Mouse (Mus musculus) spleen, adult 12 weeks (tissue): ENCODE measurements around the gene Grm7.

Experiments used
- DNase-seq: peaks from one replicate; pipeline ENCODE4 v3.0.0; 2022; ENCODE audit warnings: low spot score

Gene Grm7

DNA sequence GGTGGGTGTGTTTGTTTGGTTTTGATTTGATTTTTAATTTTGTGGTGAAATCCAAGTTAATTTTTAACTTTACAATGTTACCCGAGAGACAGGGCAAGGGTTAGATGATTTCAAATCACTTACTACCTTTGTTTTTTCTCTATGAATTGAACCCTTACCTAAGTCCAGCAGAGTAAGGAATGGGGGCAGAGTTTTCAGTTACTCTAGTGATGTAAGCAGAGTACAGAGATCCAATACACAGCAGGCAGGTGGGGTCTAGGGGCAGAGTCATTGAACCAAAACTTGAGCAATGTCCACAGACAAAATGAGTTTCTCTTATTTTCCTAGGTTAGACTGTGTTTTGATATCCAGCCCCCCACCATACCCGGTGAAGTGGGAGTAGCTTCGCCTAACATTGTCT lies 723.2 kb downstream of the Grm7 start:
- DNase-seq: no peak

DNA sequence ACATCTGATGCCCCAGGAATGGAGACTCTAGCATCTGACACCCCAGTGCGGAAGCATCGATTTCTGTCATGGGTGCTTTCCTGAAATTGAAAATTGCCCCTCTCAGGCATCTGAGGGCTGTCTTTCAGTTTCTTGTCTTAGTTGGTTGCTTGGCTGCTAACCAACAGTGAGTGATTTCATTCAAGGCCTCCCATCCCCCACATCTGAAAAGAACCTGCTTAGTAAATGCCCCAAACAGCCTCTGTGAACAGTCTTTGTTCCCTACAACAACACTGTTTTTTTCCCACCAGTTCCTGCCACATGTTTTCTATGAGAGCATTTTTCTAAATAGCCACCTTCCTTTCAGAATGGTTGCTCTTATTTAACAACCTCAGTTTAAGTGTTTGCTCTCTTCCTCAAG lies 723.6 kb downstream of the Grm7 start:
- DNase-seq: no peak

DNA sequence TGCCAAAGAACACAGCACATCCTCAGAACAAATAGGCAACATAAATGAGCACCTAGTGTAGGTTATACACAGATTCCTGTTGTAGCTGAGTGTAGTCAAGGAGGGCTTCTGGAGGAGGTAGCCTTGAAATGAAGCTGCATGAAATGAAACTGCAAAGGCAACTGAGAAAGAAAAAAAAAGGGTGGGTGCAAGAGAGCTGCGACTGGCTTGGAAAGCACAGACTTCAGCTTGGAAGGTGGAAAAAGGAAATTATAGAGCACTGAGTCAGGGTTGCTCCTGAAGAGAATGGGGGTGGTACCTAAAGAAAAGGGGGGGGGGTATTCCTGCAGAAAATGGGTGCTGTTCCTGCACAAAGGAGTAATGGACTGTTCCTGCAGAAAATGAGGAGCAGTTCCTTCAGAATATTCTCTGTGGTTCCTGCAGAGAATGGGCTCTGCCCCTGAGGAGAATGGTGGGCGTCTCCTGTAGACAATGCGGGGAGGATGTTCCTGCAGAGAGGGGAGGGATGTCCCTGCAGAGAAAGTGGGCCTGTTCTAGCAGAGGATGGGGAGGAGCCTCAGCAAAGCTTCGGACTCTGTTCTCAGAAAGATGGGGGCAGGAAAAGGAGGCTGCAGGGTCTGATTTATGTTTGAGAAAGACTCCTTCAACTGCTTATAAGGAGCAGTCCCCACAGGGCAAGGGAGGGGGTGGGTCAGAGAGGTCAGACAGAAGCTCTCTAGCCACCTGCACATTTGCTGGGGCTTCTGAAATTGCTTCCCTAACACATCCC lies 726.4 kb downstream of the Grm7 start:
- DNase-seq: no peak

DNA sequence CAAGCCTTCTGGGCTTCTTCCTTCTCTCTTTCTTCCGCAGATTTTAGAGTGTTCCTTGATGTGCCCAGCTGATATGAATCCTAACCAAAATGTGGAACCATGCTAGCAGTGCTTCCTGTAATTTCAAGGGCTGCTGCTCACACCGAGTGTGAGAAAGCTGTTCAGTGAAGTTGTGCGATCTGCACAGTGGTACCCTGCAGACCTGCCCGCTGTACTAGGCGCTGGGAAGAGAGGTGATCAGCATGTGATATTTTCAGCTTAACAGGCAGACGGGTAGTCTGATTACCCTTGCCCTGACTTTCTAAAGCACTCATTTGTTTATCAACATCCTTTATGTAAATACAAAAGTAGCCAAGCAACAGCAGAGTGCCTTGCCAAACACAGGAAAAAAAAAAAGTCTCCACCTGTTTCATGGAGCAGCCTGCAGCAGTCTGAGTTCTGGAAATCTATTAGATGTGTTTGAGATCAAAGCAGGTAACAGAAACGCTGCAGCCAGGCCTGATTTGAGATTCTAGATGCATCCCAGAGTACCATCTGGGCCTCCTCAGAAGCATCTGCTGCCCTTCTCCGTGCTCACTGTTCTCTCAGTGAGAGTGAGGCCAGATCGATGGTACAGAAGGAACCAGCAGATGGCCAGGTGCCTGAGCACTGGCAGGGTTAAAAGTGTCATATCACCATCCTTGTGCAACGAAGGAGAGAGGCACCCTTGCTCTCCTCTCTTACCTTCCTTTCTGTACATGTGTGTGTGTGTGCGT lies 727.4 kb downstream of the Grm7 start:
- DNase-seq: no peak

DNA sequence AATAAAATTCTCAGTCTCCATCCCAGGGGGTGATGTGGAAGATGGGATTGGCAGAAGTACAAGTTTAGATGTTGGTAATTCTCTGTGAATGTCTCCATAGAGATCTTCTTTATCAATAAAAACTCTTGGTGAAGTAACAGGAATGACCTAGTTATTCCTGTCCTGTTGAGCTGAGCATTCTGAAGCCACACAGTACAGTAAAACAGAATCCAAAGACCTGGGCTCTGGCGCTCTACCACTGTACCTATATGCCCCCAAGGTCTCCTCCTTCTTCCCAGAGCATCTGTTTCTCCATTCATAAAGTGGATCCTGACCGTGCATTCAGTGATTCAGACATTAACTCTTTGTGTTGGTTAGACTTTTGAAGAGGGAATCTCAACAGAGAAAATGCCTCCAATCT lies 735.3 kb downstream of the Grm7 start:
- no peak for DNase-seq

DNA sequence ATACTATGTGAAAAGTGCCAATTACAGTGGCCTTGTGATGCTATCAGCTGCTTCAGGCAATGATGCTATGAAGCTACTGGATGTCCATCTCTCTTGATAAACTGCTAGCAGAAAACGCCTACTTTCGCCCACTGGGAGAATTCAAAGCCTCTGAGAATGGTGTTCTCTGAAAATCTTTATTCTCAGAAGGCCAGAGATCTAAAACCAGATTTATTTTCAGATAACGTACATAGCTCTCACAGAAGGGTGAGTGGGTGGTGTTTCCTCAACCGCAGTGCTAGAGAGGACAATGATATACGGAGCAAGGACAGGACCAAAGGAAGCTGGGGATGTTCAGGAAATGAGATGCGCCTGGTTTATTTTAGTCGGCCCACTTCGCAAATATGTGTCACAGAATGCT lies 763.4 kb downstream of the Grm7 start:
- DNase-seq: no peak

DNA sequence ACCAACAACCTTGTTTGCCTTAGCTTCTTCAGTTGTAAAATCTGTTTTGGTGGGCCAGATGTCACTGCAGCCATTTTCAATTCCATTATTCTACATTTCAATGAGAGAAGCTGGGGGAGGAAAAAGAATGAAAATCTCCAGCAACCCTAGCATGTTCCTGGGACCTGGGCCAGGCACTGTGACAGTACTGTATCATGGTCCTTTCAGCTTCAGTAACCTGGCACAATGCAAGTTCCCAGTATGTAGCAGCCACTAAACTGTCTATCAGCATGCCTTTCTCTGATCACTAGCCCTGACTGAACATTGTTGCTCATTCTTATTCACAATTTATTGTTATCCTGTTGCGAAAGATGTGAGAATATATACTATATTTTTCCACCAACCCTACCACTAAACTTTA lies 779.4 kb downstream of the Grm7 start:
- no peak for DNase-seq

DNA sequence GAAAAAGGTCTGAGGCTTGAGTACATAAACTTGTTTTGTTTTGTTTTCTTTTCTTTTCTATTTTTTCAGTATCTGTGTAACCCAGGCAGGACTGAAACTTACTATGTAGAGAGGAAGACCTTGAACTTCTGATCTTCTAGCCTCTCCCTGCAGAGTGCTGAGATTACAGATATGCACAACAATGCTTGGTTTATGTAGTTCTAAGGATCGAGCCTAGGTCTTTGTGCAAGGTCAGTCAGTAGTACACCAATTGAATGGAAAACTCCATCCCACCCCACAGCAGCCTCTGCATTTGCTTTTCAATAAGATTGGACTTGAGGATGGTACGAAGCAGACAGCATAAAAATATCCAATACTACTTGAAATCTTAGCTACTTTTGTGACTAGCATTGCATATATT lies 800.8 kb downstream of the Grm7 start:
- no peak for DNase-seq

DNA sequence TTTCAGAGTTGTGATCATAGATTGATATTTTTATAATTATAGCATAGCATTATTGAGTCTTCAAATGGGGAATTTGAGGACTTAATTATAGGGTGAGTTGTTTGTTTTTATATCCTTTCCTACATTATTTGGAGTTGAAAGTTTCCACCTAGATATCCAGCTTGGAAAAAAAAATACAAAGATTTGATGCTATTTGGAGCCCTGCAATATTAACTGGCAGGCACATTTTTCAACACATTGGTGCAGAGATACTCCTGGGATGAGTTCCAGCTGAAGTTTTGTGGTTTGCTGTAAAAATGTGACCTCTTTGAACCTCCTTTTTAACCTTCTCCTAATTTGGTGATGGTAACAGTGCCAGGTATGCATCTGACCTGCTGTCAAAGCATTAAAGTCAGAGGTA lies 802.5 kb downstream of the Grm7 start:
- no peak for DNase-seq

DNA sequence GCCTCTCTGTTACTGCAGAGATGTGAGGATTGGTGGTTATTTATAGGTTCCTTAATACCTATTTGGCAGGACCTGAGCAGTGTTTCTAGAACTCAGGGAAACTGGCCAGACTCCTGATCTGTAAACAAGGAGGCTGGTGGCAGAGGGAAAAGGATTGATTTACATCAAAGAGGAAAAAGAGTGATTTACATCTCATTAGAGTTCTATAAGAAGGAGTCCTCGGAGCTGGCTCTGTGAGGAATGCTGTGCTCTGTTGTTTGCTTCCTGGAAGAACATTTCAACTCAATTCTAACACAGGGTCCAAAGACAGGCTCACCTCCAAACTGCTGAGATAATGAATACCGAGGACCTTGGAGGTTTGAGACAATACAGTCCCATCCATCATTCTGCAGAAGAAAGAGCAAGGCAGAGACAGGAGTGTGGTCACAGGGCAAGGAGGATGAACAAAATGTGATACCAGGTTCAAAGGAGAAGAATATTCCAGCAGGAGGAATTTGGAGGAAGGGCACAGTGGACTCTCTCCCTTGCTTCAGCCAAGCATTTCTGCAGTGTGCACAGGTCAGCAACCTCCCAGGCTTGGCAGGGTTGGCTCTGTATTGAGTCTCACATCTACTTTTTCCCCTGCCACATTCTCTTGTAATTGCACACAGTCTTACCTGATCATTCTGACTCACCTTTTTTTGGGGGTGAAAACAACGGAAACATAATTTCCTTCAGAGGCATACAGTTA lies 803.8 kb downstream of the Grm7 start:
- no peak for DNase-seq

DNA sequence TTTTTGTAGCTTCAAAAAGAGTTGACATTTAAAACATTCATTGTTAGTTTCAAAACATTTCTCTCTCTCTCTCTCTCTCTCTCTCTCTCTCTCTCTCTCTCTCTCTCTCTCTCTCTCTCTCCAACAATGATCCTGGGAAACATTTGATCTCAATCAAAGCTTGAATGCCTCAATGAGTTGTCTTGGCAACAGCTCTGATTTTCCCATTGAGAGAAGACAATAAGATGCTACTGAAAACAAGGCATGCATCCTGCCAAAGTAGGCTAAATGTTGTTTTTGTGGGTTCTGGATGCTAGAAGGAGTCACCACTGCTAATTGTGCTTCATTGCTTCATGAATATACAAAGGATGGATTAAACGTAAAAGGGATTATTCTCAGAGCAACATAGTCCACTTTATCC lies 836.5 kb downstream of the Grm7 start:
- no peak for DNase-seq

DNA sequence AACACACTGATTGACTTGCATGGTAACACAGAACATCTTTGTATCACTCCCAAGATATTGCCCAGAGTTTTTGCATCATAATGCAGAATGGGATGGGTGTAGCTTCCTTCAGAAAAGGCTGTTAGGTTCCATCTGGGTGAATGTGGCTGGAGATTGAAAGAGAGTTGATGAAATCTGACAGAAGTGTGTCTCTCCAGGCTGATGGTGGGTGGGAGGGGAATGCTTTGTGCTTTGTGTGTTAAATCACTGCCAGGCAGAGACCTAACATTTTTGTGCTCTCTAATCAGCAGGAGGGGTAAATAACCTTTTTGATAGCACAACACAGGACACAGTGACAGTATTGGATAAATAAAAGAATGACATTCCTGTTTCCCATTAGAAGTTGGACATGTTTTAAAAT lies 840.7 kb downstream of the Grm7 start:
- DNase-seq: no peak

DNA sequence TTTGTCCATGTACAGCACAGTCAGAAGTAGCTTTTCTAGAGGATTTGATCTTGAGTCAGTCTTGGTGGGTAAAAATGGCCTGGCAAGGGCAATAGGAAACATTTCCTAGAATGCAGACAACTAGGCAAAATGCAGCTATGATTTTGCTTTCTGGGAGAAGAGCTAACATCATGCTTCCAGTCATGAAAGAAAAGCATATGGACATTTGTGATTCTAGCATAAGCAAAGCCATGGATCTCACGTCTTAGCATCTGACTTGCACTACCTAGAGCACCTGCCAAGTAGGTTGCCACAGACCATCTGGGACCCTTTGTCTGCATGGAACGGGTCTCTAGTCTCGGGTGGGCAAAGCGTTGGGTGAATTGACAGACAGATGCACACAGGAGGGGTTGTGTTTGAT lies 842.2 kb downstream of the Grm7 start:
- no peak for DNase-seq

DNA sequence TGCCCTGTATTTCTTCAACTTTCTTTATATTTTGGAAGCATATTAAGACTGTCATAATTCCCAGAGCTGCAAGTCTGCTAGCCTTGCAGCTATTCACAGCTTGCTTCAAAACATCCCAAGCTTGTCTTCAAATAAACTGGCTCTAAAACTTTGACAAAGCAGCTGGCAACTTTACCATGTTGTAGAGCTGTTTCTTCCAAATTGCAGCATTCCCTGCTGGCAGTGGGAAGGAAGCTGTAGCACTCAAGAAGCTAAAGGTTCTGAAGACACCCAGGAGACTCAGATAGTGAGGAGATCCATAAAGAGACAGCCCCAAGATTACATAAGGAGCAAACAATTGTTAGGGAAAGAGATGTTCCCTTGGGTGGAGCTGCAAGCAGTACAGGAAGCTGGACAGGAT lies 846.8 kb downstream of the Grm7 start:
- DNase-seq: no peak

DNA sequence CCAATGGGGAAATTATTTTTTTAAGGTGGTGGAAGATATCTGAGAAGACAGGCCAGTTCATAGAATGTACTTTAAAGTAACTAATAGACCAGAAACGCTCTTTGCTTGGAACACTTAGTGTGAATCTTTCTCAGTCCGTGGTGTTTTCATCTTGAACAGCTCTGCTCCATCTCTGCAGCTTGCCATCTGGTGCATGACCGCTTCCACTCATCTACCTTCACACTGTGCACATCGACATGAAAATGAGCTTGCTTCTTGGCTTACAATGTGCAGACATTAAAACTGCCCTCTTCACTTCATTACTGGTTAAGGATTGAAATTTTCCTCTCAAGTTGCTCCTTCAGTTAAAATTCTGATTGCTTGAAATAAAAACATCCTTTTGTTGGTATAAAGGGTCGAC lies 854.2 kb downstream of the Grm7 start:
- no peak for DNase-seq

DNA sequence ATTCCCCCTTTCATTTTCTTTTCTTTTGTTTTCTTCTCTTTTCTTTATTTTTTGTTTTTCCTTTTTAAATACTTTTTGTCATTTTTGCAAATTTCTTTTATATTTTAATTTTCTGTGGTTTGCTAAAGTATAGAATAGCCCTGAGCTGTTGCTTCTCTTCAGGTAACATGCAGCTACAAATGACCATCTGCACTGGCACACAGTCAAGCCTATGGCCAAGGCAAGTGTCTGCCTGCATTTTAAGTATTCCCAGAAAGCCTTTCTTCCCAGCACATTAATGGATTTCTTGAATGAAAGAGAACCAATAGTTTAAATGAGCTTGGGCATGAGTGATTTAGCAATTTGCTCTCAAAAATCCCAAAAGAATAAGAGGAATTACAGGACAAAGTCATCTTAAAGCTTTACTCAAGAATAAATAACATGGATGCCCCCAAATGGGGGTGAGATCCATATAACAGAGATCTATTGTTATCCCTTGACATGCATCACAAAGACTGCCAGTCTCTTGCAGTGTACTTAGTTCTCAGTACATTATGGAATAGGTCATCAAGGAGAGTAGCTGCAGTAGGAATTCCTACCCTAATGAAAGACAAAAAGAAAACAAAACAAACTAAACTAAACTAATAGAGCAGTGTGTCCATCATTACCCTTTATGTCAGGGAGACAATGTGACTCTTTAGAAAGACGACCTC lies 865.5 kb downstream of the Grm7 start:
- no peak for DNase-seq

DNA sequence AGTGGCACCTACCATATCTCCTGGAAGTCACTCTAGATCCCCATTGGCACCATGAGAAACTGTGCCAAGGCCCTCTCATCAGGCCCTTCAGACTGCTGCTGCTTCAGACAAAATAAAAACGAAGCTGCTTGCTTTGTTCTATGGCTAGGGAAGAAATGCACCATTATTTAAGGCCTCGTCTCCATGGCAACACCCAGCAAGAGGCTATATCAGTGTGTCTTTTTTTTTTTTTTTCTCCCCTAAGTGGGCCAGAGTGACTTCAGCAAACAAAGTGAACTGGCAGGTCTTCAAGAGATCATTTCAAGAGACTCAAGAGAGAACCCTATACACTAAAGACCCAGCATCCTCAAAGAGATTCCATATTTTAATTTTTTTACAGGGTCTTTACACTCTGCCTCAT lies 867.0 kb downstream of the Grm7 start:
- no peak for DNase-seq

DNA sequence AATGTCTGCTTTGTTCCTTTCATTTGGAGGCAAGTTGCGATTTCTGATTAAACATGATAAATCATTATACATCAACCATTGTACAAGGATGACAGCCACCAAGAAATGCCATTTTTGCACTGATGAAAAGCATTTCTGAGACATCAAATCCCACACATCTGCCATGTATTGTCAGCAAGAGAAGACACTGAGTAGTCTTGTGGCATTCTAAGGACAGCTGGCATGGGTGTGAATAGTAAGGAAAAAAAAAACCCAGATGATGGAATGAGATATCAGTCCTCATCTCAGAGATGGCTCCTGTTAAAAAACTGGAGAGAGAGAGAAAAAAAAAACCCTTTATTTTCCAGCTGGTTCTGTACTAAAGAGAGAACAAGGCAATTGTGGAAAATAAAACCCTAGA lies 875.8 kb downstream of the Grm7 start:
- DNase-seq: no peak

DNA sequence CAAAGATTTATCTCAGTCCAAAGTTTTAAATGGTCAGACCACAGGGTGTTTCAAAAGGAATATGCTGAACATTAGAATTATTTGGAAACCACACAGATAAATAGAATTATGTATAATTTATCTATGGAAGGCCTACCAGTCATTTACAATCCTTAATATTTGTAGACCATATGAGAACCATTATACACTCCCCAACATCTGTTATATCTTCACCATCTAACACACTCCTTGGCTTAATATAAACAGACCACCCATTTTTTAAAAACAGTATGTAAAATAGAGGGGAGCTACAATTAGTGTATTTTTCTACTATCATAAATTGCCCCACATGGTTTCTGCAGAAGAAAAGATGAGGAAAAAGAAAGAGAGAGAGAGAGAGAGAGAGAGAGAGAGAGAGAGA lies 876.7 kb downstream of the Grm7 start:
- DNase-seq: no peak

DNA sequence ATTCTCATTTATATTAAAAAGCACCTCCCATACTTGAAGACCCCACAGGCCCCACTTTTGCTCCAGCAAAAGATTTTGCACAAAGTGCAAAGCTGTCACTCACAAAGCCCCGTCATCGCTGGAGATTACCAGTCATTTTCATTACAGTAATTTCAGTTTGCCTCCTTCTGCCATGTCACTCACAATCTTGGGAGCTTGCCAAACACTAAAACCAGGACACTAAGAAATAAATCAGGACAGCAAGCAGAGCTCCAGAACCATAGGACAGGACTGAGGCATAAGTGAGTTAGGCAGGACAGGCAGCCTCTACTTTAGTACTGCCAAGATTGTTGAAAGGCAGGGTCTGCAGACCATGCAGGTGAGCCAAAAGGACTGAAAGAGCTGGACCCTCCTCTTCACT lies 884.6 kb downstream of the Grm7 start:
- DNase-seq: no peak

DNA sequence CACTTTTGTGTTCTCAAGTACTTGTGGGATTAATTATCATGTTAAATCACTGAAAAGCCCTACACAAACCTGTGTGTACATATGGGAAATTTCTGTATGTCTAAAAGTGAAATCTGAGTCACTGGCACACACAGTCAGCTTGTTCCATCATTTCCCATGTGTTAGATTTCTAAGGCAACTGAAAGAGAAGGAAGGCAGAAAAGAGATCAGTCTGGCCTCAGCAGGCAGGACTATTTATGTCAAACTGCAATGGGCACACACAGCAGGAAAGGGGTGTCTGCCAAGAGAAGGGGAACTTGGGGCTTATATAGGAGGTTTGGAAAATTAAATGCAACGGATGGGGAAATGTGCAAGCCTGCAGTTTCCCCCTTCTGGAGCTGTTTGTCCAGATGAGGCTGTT lies 913.2 kb downstream of the Grm7 start:
- no peak for DNase-seq

DNA sequence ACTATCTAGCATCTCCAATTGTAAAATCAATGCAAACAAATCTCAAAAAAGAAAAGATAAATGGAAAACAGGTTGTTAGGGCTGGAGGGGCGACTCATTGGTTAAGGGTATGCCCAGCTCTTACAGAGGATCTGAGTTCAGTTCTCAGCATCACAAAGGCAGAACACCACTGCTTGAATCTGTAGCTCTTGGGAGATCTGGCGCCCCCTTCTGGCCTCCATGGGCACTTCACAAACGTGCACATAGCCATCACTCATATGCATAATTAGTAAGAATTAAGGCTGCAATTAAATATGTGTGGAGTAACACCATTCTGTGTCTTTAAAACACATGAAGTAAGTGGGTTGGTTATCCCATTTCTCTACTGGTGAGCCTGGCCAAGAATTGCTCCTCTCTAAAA lies 914.1 kb downstream of the Grm7 start:
- DNase-seq: no peak

DNA sequence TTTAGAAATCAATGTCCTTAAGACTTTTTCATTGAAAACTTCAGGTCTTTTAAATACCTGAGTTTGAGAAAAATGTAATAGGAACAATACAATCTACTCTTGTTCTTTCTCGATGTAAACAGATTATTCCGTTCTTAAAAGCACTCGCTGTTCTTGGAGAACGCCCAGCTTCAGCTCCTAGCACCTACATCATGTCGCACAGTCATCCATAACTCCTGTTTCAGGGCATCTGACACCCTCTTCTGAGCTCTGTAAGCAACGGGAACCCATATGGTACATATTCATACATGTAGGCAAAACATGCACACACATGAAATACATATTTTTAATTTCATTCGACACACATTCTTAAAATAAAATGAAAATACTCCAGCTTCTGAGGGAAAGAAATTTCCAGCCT lies 916.0 kb downstream of the Grm7 start:
- no peak for DNase-seq
